Mouse (Mus musculus) spleen, embryonic (tissue): ENCODE measurements around the gene Hist2h3c2.

ENCODE experiments used
- CTCF ChIA-PET: fragments of 350-600 bp; sonication (Branson Sonifier 250); formaldehyde crosslinking; loops from one replicate; lab custom pipeline; 2022; lab: Charles Lee

Gene Hist2h3c2

DNA sequence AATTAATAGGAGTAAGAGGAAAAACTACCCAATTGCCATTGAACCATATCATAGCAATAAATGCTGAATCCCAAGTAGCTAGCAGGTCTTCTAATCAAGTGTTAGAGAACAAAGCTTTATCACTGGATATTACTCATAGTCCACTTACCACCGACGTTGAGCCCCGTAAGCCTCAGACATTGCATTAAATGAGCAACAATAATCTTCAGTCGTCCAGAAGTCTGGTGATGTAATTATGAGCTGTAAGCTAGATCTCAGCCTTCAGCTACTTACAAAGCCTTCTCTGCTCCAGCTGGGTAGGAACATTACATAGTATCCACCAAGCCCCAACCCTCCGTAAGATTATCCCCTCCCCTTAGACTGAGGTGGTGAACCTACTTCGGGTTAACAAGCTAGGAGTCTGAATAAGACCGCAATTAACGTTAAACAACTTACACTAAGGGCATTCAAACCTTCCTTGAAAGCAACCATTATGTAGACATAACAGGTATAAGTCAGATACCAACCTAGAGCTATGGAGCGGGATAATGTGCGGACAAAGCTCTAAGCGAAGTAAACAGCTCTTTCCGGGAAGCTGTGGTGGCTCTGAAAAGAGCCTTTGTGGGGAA, 919 bp downstream of the Hist2h3c2 start:
- CTCF ChIA-PET, result interaction anchor here (0.6 to 0.9 kb wide), 2 partner anchors 45 to 90 kb away, joined by 4 read pairs; no protein-coding TSS in a partner anchor

DNA sequence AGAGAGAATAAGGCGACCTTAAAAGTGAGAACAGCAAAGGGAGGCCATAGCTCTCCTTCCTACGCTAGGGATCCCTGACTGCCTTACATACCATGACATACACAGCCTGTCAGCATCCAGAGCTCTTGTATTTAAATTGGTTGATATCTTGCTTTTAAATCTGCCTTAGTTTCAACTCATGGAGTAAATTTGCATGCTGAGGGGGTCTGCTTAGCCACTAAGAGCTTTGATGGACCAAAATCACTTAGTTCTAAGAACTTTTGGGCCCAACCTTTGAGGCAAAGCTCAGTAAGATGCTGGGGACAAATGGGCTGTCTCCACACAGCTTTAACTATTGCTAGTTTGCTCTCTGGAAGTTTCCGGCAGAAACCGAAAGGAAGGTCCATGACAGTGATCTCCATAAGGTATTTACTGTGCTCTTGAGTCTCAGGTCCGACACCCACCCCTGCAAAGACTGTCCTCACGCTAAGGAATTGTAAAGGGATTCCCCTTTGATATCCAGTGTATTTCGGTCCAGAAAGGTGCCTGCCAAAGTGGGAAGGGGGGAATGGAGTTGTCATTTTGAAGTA, 1.5 kb downstream of the Hist2h3c2 start:
- CTCF ChIA-PET, result interaction anchor here (0.6 to 1.5 kb wide), 3 partner anchors 24 to 90 kb away, joined by 3 to 4 read pairs (median 4); no protein-coding TSS in a partner anchor

DNA sequence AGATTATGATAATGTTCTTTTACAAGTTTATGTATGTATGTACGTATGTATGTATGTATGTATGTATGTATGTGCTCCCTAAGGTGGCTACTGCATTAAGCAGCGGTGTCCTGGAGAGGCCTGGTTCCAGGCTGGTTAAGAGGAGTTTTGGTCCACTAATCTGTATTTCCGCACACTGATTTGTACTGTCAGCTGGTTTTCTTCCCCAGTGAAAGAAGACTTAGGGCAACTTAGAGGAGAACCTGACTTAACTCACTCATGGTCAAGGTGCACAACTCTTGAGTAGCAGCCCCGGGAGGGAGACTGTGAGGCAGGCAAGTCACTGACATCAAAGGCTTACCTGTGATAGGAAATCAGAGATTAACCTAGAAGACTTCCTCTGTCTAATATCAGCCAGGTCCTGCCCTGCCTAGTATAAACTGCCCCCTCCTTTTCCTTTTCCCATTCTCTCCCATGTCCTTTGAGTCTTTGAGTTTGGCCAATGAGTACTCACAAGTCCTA, 2.0 kb downstream of the Hist2h3c2 start:
- CTCF ChIA-PET, result interaction anchor here (0.6 to 1.5 kb wide), 4 partner anchors 23 to 376 kb away, joined by 3 to 4 read pairs (median 4); no protein-coding TSS in a partner anchor

DNA sequence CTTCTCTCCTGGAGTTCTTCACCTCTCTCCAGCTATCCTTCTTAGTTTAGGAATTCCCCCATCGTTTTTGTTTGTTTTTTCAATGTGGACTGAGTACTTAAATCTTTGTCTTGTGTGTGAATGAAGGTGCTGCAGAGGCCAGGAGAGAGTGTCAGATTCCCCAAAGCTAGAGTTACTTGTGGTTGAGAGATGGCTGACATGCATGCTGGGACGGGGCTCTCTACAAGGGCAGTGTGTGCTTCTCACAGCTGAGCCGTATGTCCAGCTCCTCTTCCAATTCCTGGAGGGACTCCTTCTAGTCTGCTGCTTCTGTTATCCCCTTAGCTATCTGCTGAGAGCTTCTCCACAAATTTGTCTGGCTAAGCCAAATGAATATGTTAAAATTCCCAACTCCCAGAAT, 3.1 kb downstream of the Hist2h3c2 start:
- CTCF ChIA-PET, result interaction anchor here (0.7 to 1.5 kb wide), 2 partner anchors 26 to 43 kb away, joined by 3 to 5 read pairs; no protein-coding TSS in a partner anchor

DNA sequence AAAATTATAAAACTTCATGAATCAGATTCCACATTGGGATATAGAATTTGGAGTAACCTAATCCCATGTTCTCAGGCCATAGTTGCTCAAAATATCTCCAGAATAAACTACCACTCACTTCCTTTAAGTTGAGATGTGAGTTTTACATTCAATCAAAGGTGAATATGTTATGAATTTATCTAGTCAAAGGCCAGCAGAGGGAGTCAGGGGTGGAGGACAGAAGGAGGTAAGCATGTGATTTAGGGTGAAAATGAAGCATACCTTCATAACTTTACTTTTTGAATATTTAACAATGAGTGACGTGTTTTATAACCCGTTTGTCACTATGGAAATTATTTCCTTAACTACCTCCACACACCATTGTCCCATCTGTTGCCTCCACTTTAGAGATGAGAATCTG, 4.0 kb downstream of the Hist2h3c2 start:
- CTCF ChIA-PET, result interaction anchor here (0.9 kb wide), 1 partner anchor 26 kb away, joined by 3 read pairs; no protein-coding TSS in a partner anchor

DNA sequence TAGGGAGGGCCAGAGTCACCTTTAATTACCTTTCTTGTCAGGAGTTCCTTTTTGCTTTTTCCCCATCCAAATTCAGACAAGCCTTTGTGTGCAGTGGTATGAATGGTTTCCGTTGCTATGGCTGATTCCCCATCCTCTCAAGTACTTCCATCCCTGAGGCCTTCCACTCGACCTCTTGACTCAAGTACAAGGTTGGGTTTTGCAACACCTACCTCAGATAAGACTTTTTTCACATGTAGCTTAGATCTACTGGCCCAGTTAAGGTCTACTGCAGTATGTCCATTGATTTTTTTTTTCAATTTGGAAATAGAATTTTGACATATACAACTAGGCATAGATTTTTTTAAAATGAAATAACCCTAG, 7.2 kb downstream of the Hist2h3c2 start:
- CTCF ChIA-PET, result no interaction called here

DNA sequence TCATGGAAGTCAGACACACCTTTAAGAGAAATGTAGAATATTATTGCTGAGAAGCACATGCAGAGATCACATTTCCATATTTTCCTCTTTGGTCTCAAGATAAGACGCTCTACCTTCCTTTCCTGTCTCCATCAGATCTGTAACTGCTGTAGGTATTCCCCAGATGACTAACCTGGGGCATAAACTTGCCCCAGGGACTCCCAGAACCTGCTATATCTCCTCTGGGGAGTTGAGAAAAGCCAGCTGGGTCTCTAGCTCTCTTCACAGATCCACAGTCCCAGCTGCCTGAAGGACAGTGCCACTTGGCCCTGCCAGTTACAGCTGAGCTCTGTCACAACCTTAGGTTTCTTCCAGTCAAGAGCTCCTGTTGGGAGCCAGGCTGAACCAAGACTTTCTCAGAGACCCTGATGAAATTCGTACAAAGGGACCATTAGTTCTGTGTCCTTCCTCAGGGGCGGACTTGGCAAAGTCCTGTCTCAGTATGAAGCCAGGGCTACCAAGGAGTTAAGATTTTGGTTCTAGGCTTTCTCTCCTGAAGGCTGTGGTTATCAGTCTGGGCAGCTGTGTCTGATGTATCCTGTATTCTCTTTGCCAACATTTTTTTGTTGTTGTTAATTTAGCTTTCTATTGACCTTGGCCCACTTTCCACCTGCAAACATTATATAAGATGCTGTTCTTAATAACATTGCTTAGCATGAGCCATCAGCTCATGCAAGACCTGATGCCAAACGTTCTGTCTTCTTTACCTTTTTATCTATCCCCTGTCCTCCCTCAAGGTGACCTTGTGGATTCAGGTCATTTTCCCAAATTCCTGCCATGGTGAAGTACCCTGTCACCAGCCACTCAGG, 7.8 kb downstream of the Hist2h3c2 start:
- CTCF ChIA-PET, result no interaction called here

DNA sequence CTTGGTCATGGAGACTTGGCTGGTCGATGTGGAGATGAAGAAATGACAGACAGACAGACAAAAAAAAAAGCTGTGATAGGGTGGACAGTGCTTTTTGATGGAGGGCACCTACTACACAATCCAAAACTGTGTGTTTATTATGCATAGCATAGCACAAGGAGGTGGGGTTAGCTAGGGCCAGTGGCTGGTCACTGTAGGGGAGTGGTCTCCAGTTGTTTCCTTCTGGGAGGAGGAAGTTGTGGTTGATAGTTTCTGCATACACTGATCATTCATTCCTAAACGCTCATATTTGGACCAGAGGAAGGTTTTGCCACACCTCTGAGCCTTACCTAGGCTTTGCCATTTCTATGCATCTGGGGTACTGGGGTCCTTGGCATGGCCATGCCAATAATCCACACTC, 8.5 kb downstream of the Hist2h3c2 start:
- CTCF ChIA-PET, result no interaction called here

DNA sequence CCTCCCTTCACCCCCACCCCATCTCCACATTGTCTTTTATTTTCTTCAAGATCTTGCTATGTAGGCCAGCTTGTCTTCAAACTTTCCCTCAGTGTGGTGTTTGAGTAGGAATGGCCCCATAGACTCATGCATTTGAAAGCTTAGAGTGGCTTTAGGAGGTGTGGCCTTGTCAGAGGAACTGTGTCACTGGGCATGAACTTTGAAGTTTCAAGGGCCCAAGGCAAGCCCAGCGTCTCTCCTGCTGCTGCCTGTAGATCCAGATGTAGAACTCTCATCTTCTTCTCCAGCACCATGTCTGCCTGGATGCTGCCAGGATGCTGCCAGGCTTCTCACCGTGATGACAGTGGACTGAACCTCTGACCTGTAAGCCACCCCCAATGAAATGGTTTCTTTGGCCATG, 10.1 kb downstream of the Hist2h3c2 start:
- CTCF ChIA-PET, result no interaction called here

DNA sequence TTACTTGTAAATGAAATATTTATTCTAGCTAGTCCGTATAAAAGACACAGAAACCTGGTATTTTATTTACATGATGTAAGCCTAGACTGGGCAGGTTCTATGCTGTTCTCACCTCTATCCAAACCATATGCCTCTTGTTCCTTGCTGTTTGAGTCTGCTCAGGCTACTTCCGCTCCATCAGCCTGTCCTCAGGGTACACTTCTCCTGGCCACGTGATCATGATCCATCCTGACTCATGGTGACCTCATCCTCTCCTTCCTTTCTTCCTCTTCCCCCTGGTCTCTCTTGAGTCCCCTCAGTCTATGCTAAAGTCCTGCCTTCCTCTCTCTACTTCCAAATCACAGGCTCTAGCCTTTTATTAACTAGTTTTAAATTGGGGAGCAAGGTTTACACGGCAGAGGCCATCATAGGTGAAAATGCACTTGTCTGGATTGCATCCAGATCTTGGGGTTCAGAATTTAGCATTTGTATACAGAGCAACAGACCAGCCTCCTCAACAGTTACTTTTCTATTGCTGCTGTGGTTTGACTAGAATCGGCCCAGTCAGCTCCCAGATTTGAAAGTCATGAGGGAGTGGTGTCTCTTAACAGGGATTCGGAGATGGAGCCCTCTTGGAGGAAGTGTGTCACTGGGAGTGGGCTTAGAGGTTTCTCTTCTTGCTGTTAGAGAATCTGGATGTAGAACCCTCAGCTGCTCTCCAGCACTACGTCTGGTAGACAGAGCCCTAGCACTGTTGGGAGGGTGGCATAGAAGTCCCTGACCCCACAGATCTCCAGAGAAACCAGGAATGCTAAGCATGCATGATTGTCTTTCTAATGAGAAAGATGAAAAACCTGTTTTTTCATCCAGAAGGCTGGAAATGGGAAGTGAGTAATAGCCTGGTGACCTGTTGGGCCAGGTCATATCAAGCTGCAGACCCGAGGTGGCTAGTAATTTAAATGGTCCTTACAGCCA, 12.0 kb downstream of the Hist2h3c2 start:
- CTCF ChIA-PET, result no interaction called here

DNA sequence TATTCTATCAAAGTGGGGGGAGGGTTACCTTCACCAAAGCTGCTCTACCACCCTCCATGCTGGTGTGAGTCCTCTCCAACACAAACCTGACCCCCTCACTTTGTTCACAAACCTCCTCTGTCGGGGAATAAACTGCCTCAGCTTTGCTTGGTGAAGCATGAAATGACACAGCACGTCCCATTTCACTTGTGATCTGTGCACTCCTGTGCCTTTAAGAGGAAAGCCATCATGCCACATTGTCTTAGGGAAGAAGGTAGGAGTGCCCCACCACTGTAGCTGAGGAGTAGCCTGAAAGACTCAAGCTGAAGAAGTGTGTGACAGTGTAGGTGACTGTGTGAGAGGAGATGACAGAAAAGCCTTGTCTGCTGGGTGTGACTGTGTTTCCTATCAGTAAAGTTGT, 13.5 kb downstream of the Hist2h3c2 start:
- CTCF ChIA-PET, result no interaction called here

DNA sequence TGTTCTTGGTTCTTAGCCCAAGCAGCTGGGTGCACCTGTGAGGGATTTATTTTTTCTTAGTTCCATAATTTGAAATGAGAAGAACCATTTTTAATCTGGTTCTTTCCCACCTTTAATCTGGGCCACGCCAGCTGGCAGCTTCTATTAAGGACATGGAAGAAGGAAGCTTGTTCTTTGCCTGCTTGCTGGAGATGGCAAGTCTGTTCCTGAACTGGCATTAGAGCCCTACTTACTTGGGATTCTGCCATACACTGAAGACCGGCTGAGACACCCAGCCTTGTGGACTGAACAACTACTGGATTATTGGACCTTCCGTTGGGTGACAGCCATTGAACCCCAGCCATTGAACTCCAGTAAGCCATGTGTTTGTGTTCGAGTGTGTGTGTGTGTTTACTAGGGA, 16.2 kb downstream of the Hist2h3c2 start:
- CTCF ChIA-PET, result interaction anchor here (0.8 to 1.0 kb wide), 2 partner anchors 11 to 272 kb away, joined by 4 to 6 read pairs; no protein-coding TSS in a partner anchor

DNA sequence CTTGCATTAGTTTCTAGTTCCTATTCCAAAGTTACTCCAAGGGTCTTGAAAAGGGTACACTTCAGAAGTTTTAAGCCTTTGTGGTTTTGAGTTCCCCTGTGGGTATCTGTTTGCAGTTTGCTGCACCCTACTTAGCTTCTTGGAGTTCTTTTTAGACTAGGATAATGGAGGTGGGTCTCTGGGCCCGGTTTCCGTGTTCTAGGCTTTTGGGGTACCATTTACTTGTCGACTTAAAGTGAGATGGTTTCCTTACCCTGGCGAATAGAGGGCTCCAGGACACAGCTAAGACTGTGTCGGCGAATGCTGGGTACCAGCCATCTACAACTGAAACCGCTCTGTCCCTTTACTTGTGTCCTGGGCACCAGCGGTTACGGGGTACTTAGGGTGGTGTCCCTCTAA, 17.3 kb downstream of the Hist2h3c2 start:
- CTCF ChIA-PET, result no interaction called here

DNA sequence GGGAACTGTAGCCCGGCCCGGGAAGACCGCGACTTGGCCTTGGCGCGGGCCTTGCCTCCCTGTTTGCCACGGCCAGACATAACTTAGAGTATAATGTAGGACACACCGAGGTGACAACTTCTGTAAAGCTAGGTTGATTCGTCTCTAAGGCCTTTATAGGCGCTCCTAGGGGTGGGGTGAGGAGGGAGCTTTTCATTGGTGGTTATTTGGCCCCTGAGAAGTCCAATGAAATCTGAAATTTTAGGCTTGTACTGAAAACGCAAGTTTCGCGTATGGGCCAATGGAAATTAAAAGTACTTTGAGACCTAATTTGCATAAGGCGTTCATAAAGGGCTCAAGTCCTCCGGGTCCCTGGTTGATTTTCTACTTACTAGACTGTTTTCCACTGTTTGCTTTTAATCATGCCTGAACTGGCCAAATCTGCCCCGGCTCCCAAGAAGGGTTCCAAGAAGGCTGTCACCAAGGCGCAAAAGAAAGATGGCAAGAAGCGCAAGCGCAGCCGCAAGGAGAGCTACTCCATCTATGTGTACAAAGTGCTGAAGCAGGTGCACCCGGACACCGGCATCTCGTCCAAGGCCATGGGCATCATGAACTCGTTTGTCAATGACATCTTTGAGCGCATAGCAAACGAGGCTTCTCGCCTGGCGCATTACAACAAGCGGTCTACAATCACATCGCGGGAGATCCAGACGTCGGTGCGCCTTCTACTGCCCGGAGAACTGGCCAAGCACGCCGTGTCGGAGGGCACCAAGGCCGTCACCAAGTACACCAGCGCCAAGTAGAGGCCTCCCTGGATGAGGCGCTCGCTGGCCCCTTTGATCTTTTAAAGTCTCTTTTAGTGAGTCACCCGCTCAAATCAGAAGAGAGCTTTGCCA, 17.9 kb downstream of the Hist2h3c2 start, which contains the start of the genes Hist2h2ac and Hist2h2be:
Gene Hist2h2ac, minus strand, starts transcription at position 116 of the 875 bp plus-strand sequence.
Gene Hist2h2be, plus strand, starts transcription at position 355 of the 875 bp plus-strand sequence.
- CTCF ChIA-PET, result no interaction called here

DNA sequence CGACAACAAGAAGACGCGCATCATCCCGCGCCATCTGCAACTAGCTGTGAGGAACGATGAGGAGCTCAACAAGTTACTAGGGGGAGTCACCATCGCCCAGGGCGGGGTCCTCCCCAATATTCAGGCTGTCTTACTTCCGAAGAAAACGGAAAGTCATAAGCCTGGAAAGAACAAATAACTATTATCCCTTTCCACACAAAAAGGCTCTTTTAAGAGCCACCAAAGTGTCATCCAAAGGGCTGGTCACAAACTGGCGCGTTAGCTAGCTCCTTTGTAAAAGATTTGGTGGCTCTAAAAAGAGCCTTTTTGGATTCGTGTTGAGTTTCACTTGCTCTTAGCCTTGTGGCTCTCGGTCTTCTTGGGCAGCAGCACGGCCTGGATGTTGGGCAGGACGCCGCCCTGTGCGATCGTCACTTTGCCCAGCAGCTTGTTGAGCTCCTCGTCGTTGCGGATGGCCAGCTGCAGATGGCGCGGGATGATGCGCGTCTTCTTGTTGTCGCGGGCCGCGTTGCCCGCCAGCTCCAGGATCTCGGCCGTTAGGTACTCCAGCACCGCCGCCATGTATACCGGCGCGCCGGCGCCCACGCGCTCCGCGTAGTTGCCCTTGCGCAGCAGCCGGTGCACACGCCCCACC, 18.7 kb downstream of the Hist2h3c2 start:
- CTCF ChIA-PET, result interaction anchor here (0.5 kb wide), 1 partner anchor 23 kb away, joined by 9 read pairs; no protein-coding TSS in a partner anchor

DNA sequence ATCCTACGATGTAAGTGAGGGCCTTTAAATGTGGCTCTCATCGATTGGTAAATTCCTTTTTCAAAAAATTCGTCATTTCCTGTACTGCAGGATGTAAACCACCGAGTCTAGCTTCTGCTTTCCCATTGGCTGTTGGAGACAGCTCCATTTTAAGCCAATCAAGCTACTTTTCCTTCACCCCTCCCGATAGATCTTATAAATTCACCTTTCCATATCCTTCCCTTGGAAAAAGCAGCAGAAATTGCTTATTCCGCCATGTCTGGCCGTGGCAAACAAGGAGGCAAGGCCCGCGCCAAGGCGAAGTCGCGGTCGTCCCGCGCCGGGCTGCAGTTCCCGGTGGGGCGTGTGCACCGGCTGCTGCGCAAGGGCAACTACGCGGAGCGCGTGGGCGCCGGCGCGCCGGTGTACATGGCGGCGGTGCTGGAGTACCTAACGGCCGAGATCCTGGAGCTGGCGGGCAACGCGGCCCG, 19.2 kb downstream of the Hist2h3c2 start, which contains the start of the genes Bola1 and Hist2h2ab:
Gene Bola1, minus strand, starts transcription at position 49 of the 470 bp plus-strand sequence.
Gene Hist2h2ab, plus strand, starts transcription at position 205 of the 470 bp plus-strand sequence.
- CTCF ChIA-PET, result interaction anchor here (0.5 kb wide), 1 partner anchor 23 kb away, joined by 9 read pairs; no protein-coding TSS in a partner anchor

DNA sequence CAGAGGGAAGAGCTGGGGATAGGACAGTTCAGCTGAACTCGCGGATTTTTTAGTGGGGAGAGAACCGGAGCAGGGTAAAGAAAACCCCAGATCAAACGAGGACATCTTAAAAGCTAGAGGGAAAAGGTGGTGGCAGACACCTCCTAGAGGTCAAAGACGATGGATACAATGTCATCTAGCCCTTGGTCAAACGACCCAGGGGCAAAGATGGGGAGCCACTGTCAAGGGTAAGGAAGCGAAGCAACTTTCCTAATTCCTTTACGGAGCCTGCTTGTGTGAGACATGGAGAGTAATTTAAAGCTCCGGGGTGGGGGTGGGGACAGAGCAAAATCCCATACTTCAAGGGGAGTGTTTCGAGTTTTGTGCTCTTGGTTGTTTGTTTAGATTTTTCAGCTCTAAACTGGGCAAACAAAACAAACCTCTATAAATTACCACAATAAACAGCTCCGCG, 19.7 kb downstream of the Hist2h3c2 start:
- CTCF ChIA-PET, result interaction anchor here (0.6 to 1.3 kb wide), 3 partner anchors 20 to 129 kb away, joined by 3 read pairs; no protein-coding TSS in a partner anchor

DNA sequence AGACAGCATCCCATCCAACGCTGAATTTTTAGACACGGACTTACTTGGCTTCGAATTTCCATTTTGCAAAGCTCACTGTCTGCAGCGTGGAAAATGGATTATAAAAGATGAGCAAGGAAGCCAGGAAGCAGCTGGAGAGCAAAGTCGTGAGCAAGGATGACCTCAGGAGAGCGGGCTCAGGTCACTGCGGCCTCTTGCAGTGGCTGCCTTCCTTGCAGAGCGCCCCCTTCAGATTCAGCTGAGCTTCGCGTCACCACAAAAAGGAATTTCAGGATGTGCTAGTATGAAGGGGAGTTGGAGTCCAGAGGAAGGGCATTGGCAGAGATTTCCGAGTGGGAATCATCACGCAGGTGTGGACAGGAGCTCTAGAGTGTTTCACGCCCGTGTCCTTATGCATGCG, 29.7 kb downstream of the Hist2h3c2 start:
- CTCF ChIA-PET, result interaction anchor here (0.6 kb wide), 1 partner anchor 63 kb away, joined by 9 read pairs; no protein-coding TSS in a partner anchor
